ENCODE assay signal across 8 mouse cellular contexts in the genomic region with DNA sequence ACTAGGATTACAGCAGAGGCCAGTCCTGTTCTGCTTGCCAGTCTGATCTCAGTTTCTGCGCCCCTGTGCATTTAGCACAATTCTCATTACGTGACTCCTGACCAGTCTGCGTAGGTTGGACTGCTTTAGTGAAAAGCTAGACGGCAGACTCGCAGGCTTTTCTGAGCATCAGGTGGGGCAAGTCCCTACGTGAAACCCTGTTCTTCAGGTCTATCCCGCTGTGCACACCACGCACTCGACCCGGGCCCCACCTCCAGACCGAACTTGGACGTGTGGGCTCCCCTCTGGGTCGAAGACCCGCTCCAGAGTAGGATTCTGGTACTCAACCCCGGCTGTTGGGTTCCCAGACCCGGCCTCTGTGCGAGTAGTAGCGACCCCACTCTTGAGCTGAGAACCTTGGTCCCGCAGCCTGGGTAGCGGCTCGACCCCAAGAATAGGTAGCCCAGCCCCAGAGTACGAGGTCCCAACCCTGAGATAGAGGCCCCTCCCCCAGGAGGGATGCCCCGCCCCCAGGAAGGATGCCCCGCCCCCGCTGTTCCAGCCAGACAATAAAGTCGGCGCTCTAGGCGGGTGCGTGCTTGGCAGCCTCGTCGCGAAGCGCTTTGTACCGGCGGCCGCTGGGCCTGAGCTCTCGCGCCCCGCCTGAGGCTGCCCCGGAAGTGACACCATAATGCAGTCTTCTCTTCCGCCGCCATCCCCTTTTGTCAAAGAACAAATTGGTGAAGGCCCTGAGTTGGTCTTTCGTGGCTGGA. TPM values are rescaled to one million over a fixed set of nuclear protein-coding genes. Genes with fewer than 3 reads are reported as not detected.
DNase-seq lines count a peak whose midpoint lies in the region; ATAC-seq and TF ChIP-seq lines count a peak whose summit lies in the region.

No protein-coding gene starts in this region.

- H3K9me3 ChIP-seq in ES-Bruce4 (replicated peaks; ENCODE audit: control insufficient read depth, insufficient read depth, low read length, poor library complexity, severe bottlenecking) = no peaks in the 10 kb centered on the region
- no peaks in the 10 kb centered on the region for H3K9me3 ChIP-seq in hindbrain, embryonic 10.5 days
- H3K9me3 ChIP-seq in neural tube, embryonic 15.5 days (replicated peaks) = no peaks in the 10 kb centered on the region

- H3K27me3 ChIP-seq in ES-Bruce4 (ENCODE audit: control insufficient read depth, insufficient read depth, low read length, poor library complexity, severe bottlenecking) = no peaks in the 10 kb centered on the region
- H3K27me3 ChIP-seq in hindbrain, embryonic 10.5 days (ENCODE audit: insufficient read depth, poor library complexity, severe bottlenecking) = 0 out of 2 replicates have a peak, but pooled peaks cover 8% of the 10 kb centered on the region
- H3K27me3 ChIP-seq in neural tube, embryonic 15.5 days (replicated peaks) = 0 out of 2 replicates have a peak, but pooled peaks cover 7% of the 10 kb centered on the region
- no peaks in the 10 kb centered on the region for H3K27me3 ChIP-seq in testis, adult 2 months (ENCODE audit: control insufficient read depth, insufficient read depth, low read length)

- peak; percentile 57 for TF ChIP-seq POLR2A in ES-Bruce4 (IDR thresholded peaks at IDR 0.05; ENCODE audit: insufficient read depth, low read length)
- TF ChIP-seq POLR2A in lung, adult 2 months (IDR thresholded peaks at IDR 0.05; ENCODE audit: borderline replicate concordance, extremely low read depth, low read depth, low read length) = 0 out of 2 replicates have a peak, but pooled peaks have one; percentile 46
- TF ChIP-seq POLR2A in testis, adult 2 months (IDR thresholded peaks at IDR 0.05; ENCODE audit: control insufficient read depth, low read depth, low read length) = peak; percentile 87

- DNase-seq in cerebellum, adult 9-10 months = peak; percentile 81
- peak; percentile 66 to 78 for DNase-seq in frontal cortex, postnatal 10 days (ENCODE audit: low spot score in 2 of 2)
- peak; percentile 96 for DNase-seq in hindbrain, embryonic 10.5 days (ENCODE audit: low spot score)
- peak; percentile 68 to 70 for DNase-seq in layer of hippocampus, adult 8-10 months (ENCODE audit: low spot score in 2 of 2)
- DNase-seq in lung, adult 2 months = peak; percentile 80

- H3K4me2 ChIP-seq in neural tube, embryonic 15.5 days = peak overlapping the region; percentile 81

- peak; percentile 96 for ATAC-seq in neural tube, embryonic 15.5 days (ENCODE audit: low FRiP score)

- H3K4me3 ChIP-seq in ES-Bruce4 (ENCODE audit: low read depth, low read length) = peak overlapping the region; percentile 84
- H3K4me3 ChIP-seq in hindbrain, embryonic 10.5 days = peak overlapping the region; percentile 57
- H3K4me3 ChIP-seq in lung, adult 2 months (replicated peaks; ENCODE audit: extremely low read depth, low read depth, low read length) = peak overlapping the region; percentile 63
- H3K4me3 ChIP-seq in neural tube, embryonic 15.5 days (replicated peaks) = peak overlapping the region; percentile 43
- H3K4me3 ChIP-seq in testis, adult 2 months (ENCODE audit: control insufficient read depth, low read depth, low read length) = peak overlapping the region; percentile 95

- no peak for TF ChIP-seq EP300 in ES-Bruce4 (IDR thresholded peaks at IDR 0.05; ENCODE audit: insufficient read depth, low read depth, low read length)

- H3K36me3 ChIP-seq in ES-Bruce4 (ENCODE audit: control insufficient read depth, insufficient read depth, low read length, poor library complexity, severe bottlenecking) = no peaks in the 10 kb centered on the region
- H3K36me3 ChIP-seq in hindbrain, embryonic 10.5 days = no peaks in the 10 kb centered on the region
- no peaks in the 10 kb centered on the region for H3K36me3 ChIP-seq in neural tube, embryonic 15.5 days
- no peaks in the 10 kb centered on the region for H3K36me3 ChIP-seq in testis, adult 2 months (ENCODE audit: control insufficient read depth, insufficient read depth, low read length)

- 2% methylated on average over 43 of the region's 43 CpGs for WGBS in hindbrain, embryonic 10.5 days
- 5% methylated on average over 43 of the region's 43 CpGs for WGBS in lung, adult 2 months
- WGBS in neural tube, embryonic 15.5 days = 1% methylated on average over 43 of the region's 43 CpGs

- H3K9ac ChIP-seq in ES-Bruce4 (ENCODE audit: low read depth, poor library complexity, severe bottlenecking) = peak overlapping the region; percentile 89
- H3K9ac ChIP-seq in neural tube, embryonic 15.5 days (replicated peaks) = peak overlapping the region; percentile 48

- H3K4me1 ChIP-seq in ES-Bruce4 (ENCODE audit: control insufficient read depth, insufficient read depth, low read length) = no peaks in the 10 kb centered on the region
- peaks cover 13% of the 10 kb centered on the region for H3K4me1 ChIP-seq in hindbrain, embryonic 10.5 days (replicated peaks)
- H3K4me1 ChIP-seq in lung, adult 2 months (ENCODE audit: control insufficient read depth, insufficient read depth, low read length) = 0 out of 2 replicates have a peak, but pooled peaks cover 2% of the 10 kb centered on the region
- H3K4me1 ChIP-seq in neural tube, embryonic 15.5 days = peaks cover 19% of the 10 kb centered on the region
- peaks cover 5% of the 10 kb centered on the region for H3K4me1 ChIP-seq in testis, adult 2 months (ENCODE audit: control insufficient read depth, insufficient read depth, low read length)

- peak overlapping the region; percentile 90 for H3K27ac ChIP-seq in ES-Bruce4 (ENCODE audit: insufficient read depth, low read length)
- peak overlapping the region; percentile 94 for H3K27ac ChIP-seq in hindbrain, embryonic 10.5 days
- H3K27ac ChIP-seq in neural tube, embryonic 15.5 days (replicated peaks) = peak overlapping the region; percentile 88
- peak overlapping the region; percentile 94 for H3K27ac ChIP-seq in testis, adult 2 months (ENCODE audit: control insufficient read depth, insufficient read depth, low read depth, low read length)

- no peak for TF ChIP-seq CTCF in ES-Bruce4 (IDR thresholded peaks at IDR 0.05; ENCODE audit: low read depth, low read length)
- TF ChIP-seq CTCF in lung, adult 2 months (IDR thresholded peaks at IDR 0.05; ENCODE audit: insufficient read depth, low read length) = no peak
- TF ChIP-seq CTCF in testis, adult 2 months (IDR thresholded peaks at IDR 0.05; ENCODE audit: control insufficient read depth, insufficient read depth, insufficient replicate concordance, low read depth, low read length) = no peak

RNA-seq across cellular contexts. Expression of a gene that starts 23.0 kb away (rescaled TPM):
- polyA plus RNA-seq in ES-Bruce4 (2011; ENCODE audit: insufficient read depth, insufficient read length, low read depth, missing spikeins) = 113 and 128 TPM in 2 replicates
- 99.3 and 123 TPM in 2 replicates for polyA plus RNA-seq in hindbrain, embryonic 10.5 days (2016; fragmentation: Nextera tagmentation; extraction: Ambion mirVana)
- 10 to 100 TPM; 35.9 to 53.1 (median 42.1) TPM for total RNA-seq in layer of hippocampus, adult 8-10 months (2022)
- 6.6 and 8.9 TPM in 2 replicates for polyA plus RNA-seq in lung, adult 2 months (2012; rRNA removed)
- 82.9 and 91.7 TPM in 2 replicates for polyA plus RNA-seq in neural tube, embryonic 15.5 days (2015; fragmentation: Nextera tagmentation; extraction: Ambion mirVana)
- 2.1 and 2.5 TPM in 2 replicates for polyA plus RNA-seq in testis, adult 2 months (2012; rRNA removed)

RNA-seq across cellular contexts. Expression of a gene that starts 36.8 kb away (rescaled TPM):
- 6.6 and 8.7 TPM in 2 replicates for polyA plus RNA-seq in ES-Bruce4 (2011; ENCODE audit: insufficient read depth, insufficient read length, low read depth, missing spikeins)
- 17.8 and 20.0 TPM in 2 replicates for polyA plus RNA-seq in hindbrain, embryonic 10.5 days (2016; fragmentation: Nextera tagmentation; extraction: Ambion mirVana)
- 10 to 100 TPM; 14.4 to 23.3 (median 20.4) TPM for total RNA-seq in layer of hippocampus, adult 8-10 months (2022)
- 1.7 and 2.6 TPM in 2 replicates for polyA plus RNA-seq in lung, adult 2 months (2012; rRNA removed)
- polyA plus RNA-seq in neural tube, embryonic 15.5 days (2015; fragmentation: Nextera tagmentation; extraction: Ambion mirVana) = 38.6 and 44.8 TPM in 2 replicates
- polyA plus RNA-seq in testis, adult 2 months (2012; rRNA removed) = 2.4 and 2.8 TPM in 2 replicates

RNA-seq across cellular contexts. Expression of a gene that starts 51.7 kb away (rescaled TPM):
- polyA plus RNA-seq in ES-Bruce4 (2011; ENCODE audit: insufficient read depth, insufficient read length, low read depth, missing spikeins) = 17.5 and 19.4 TPM in 2 replicates
- polyA plus RNA-seq in hindbrain, embryonic 10.5 days (2016; fragmentation: Nextera tagmentation; extraction: Ambion mirVana) = 24.0 and 26.1 TPM in 2 replicates
- total RNA-seq in layer of hippocampus, adult 8-10 months (2022) = 10 to 100 TPM; 26.3 to 34.1 (median 29.9) TPM
- 4.6 and 5.0 TPM in 2 replicates for polyA plus RNA-seq in lung, adult 2 months (2012; rRNA removed)
- polyA plus RNA-seq in neural tube, embryonic 15.5 days (2015; fragmentation: Nextera tagmentation; extraction: Ambion mirVana) = 30.3 and 32.7 TPM in 2 replicates
- polyA plus RNA-seq in testis, adult 2 months (2012; rRNA removed) = 8.8 and 9.4 TPM in 2 replicates

Comparison
In these comparisons a context has a peak if more than half of its experiments do, and no peak if none do; other contexts are left out.
1. Peak in every context shown above with its lines: DNase-seq, ATAC-seq, H3K4me3 ChIP-seq and H3K27ac ChIP-seq.
2. H3K4me3 ChIP-seq: peak in every context shown above with its lines; median percentile 95 in testis, adult 2 months; 84 in ES-Bruce4; 63 in lung, adult 2 months; 57 in hindbrain, embryonic 10.5 days; 43 in neural tube, embryonic 15.5 days.